In genomic region chr14:74945266-74946215, GRCm38 (mm10) we compare ENCODE assay signal across 8 mouse cellular contexts. TPM values are rescaled to one million over a fixed set of nuclear protein-coding genes. Genes with fewer than 3 reads are reported as not detected.
DNase-seq lines count a peak whose midpoint lies in the region; ATAC-seq lines count a peak whose summit lies in the region.

No protein-coding gene starts in this region.

- DNase-seq in lung, postnatal 4 days = no peak
- DNase-seq in liver, embryonic 11.5 days (ENCODE audit: low spot score) = no peak
- DNase-seq in thymus, postnatal 0 days (ENCODE audit: low spot score) = peak; percentile 47
- DNase-seq in natural killer cell, adult 2 months (ENCODE audit: low spot score in 2 of 2) = no peak
- no peak for DNase-seq in urinary bladder, postnatal 36 days (ENCODE audit: low spot score in 2 of 2)

- 63% methylated on average over 11 of the region's 11 CpGs for WGBS in lung, embryonic 16.5 days
- WGBS in forebrain, embryonic 12.5 days = 87% methylated on average over 11 of the region's 11 CpGs
- WGBS in liver, embryonic 11.5 days = 77% methylated on average over 11 of the region's 11 CpGs

- peak overlapping the region; percentile 95 for H3K4me3 ChIP-seq in lung, embryonic 16.5 days (ENCODE audit: low read length)
- peak overlapping the region; percentile 82; the same call in 1 of the 2 replicates for H3K4me3 ChIP-seq in forebrain, embryonic 12.5 days (replicated peaks)
- peak overlapping the region; percentile 89 for H3K4me3 ChIP-seq in liver, embryonic 11.5 days (ENCODE audit: low read depth, low read length)

- H3K9ac ChIP-seq in lung, embryonic 16.5 days (ENCODE audit: low read length) = peak overlapping the region; percentile 95
- H3K9ac ChIP-seq in forebrain, embryonic 12.5 days = no peak overlapping the region
- peak overlapping the region; percentile 92 for H3K9ac ChIP-seq in liver, embryonic 11.5 days (ENCODE audit: low read depth, low read length)

- peaks cover 5% of the 10 kb centered on the region; the same call in 1 of the 2 replicates for H3K36me3 ChIP-seq in lung, embryonic 16.5 days (ENCODE audit: control insufficient read depth, insufficient read depth, low read length)
- H3K36me3 ChIP-seq in forebrain, embryonic 12.5 days (replicated peaks) = no peaks in the 10 kb centered on the region
- no peaks in the 10 kb centered on the region for H3K36me3 ChIP-seq in liver, embryonic 11.5 days (ENCODE audit: control insufficient read depth, insufficient read depth, low read length)

- no peak for ATAC-seq in lung, embryonic 16.5 days (ENCODE audit: low read depth)
- ATAC-seq in forebrain, embryonic 12.5 days (ENCODE audit: low FRiP score) = no peak
- no peak for ATAC-seq in liver, embryonic 11.5 days (replicated peaks; ENCODE audit: low FRiP score)
- ATAC-seq in inflammation-experienced regulatory T-cells, adult 6 months = no peak

- H3K27ac ChIP-seq in lung, embryonic 16.5 days (ENCODE audit: low read length) = peak overlapping the region; percentile 90
- no peak overlapping the region for H3K27ac ChIP-seq in forebrain, embryonic 12.5 days
- H3K27ac ChIP-seq in liver, embryonic 11.5 days (ENCODE audit: low read depth, low read length) = no peak overlapping the region

- H3K9me3 ChIP-seq in lung, embryonic 16.5 days (ENCODE audit: control insufficient read depth, low read length) = no peaks in the 10 kb centered on the region
- no peaks in the 10 kb centered on the region for H3K9me3 ChIP-seq in forebrain, embryonic 12.5 days
- H3K9me3 ChIP-seq in liver, embryonic 11.5 days (ENCODE audit: control insufficient read depth, low read length) = no peaks in the 10 kb centered on the region

- no peaks in the 10 kb centered on the region for H3K27me3 ChIP-seq in lung, embryonic 16.5 days (ENCODE audit: control insufficient read depth, insufficient read depth, low read depth, low read length)
- no peaks in the 10 kb centered on the region for H3K27me3 ChIP-seq in forebrain, embryonic 12.5 days
- no peaks in the 10 kb centered on the region for H3K27me3 ChIP-seq in liver, embryonic 11.5 days (replicated peaks; ENCODE audit: control insufficient read depth, insufficient read depth, low read length)

- H3K4me1 ChIP-seq in lung, embryonic 16.5 days (replicated peaks; ENCODE audit: control insufficient read depth, insufficient read depth, low read length) = peaks cover 32% of the 10 kb centered on the region
- peaks cover 15% of the 10 kb centered on the region for H3K4me1 ChIP-seq in forebrain, embryonic 12.5 days
- peaks cover 12% of the 10 kb centered on the region for H3K4me1 ChIP-seq in liver, embryonic 11.5 days (replicated peaks; ENCODE audit: control insufficient read depth, insufficient read depth, low read length)

- peak overlapping the region; percentile 93 for H3K4me2 ChIP-seq in lung, embryonic 16.5 days (ENCODE audit: low read depth, low read length)
- peak overlapping the region; percentile 83 for H3K4me2 ChIP-seq in forebrain, embryonic 12.5 days
- peak overlapping the region; percentile 94 for H3K4me2 ChIP-seq in liver, embryonic 11.5 days

RNA-seq across cellular contexts. Expression of gene Lrch1, which starts 2.1 kb away (rescaled TPM):
- polyA plus RNA-seq in lung, embryonic 16.5 days (2015; fragmentation: Nextera tagmentation; extraction: Ambion mirVana) = 16.3 and 18.3 TPM in 2 replicates
- polyA plus RNA-seq in forebrain, embryonic 12.5 days (2016; fragmentation: Nextera tagmentation; extraction: Ambion mirVana) = 12.6 and 13.6 TPM in 2 replicates
- polyA plus RNA-seq in liver, embryonic 11.5 days (2014; fragmentation: Nextera tagmentation; extraction: Ambion mirVana) = 7.9 and 8.0 TPM in 2 replicates
- 25.1 and 25.5 TPM in 2 replicates for polyA plus RNA-seq in thymus, postnatal 0 days (2015; fragmentation: Nextera tagmentation; extraction: Ambion mirVana)
- 10 to 100 TPM; 26.2 to 28.4 (median 27.1) TPM for polyA plus RNA-seq in inflammation-experienced regulatory T-cells, adult 6 months (2017; shearing (Covaris generic))
